Mouse (Mus musculus) heart, adult 2 months (tissue): ENCODE measurements at regions not wholly inside any gene's neighbourhood (a gene's known extent, or its start where the extent isn't known, plus 50 kb on each side); places are given as distances from the start of the nearest gene placed in this dataset.

Source experiments
- CTCF ChIP-seq: fragments of 200-600 bp; IDR thresholded peaks from 2 replicates; pipeline ENCODE4 v1.8.1; 2022; ENCODE audit warnings: antibody characterized with exemption, mild to moderate bottlenecking, moderate library complexity
- POLR2A ChIP-seq: fragments of 200-500 bp; IDR thresholded peaks from 2 replicates; pipeline ENCODE4 v1.6.1; 2011; ENCODE audit warnings: mild to moderate bottlenecking, low read depth, low read length, control low read depth; ENCODE audit not compliant: insufficient read depth

- no peak for TF ChIP-seq CTCF
- no peak for TF ChIP-seq POLR2A
Observed at GRCm38 (mm10) chr3:119944115-119944514, 159.8 kb upstream of the Ptbp2 start.
